Mouse (Mus musculus) limb, embryonic 10.5 days (tissue): Measurements from ENCODE around the gene Csnk1g1. TPM values are rescaled to one million over a fixed set of nuclear protein-coding genes. Genes with fewer than 3 reads are reported as not detected.

ENCODE experiments used
- DNase-seq: peaks from one replicate; pipeline ENCODE4 v3.0.0-alpha.2; 2017; ENCODE audit warnings: low spot score
- H3K27ac ChIP-seq: fragments of 300-500 bp; sonication (generic); 2 replicates; pipeline ENCODE4 v1.5.1; 2016; ENCODE audit warnings: mild to moderate bottlenecking
- H3K27me3 ChIP-seq: fragments of 300-500 bp; sonication (generic); 2 replicates; pipeline ENCODE4 v1.6.1; 2016; ENCODE audit warnings: low read depth, mild to moderate bottlenecking; ENCODE audit not compliant: poor library complexity, severe bottlenecking
- H3K36me3 ChIP-seq: fragments of 300-500 bp; sonication (generic); 2 replicates; pipeline ENCODE4 v1.6.1; 2016; ENCODE audit warnings: mild to moderate bottlenecking, moderate library complexity
- H3K4me1 ChIP-seq: fragments of 300-500 bp; sonication (generic); 2 replicates; pipeline ENCODE4 v1.6.1; 2016
- H3K4me3 ChIP-seq: fragments of 300-500 bp; sonication (generic); 2 replicates; pipeline ENCODE4 v1.5.1; 2016; ENCODE audit warnings: mild to moderate bottlenecking, moderate library complexity
- H3K9me3 ChIP-seq: fragments of 300-500 bp; sonication (generic); replicated peaks from 2 replicates; pipeline ENCODE4 v1.6.1; 2016; ENCODE audit warnings: mild to moderate bottlenecking
- WGBS: fragments of 180-500 bp; shearing (Covaris S2); methylation state at CpG from one replicate; pipeline ENCODE4 v1.1.7; 2016; 5-methylcytosine and 5-hydroxymethylcytosine counted together
- polyA plus RNA-seq: library from polyadenylated mRNA; unstranded; fragments of >200 nt; fragmentation: Nextera tagmentation; extraction: Ambion mirVana; gene quantifications from 2 replicates; pipeline ENCODE4 v1.2.1, GENCODE M21; 2016

The Csnk1g1 gene
- polyA plus RNA-seq, 1 experiment from 2014 or later, result 15.4 TPM

DNA sequence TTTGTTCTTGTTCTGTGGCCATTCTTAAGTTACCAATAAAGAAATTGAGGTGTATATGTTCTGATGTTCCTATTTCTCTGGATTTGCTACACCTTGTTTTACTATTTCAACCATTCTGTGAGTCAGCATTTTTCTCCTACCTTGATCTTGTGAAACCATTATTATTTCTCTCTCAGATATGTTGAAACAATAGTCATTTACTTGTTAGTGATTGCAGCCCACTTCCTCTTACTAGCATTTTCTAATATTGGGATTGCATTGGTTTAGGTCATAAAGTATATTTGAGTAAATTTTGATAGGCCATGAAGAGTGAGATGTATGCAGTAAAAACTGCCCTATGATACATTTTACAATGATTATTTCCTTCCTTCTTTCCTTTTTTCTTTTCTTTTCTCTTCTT lies 19.7 kb downstream of the Csnk1g1 start:
- H3K4me1 ChIP-seq, result no peaks in the 10 kb centered on the region
- DNase-seq, result no peak

DNA sequence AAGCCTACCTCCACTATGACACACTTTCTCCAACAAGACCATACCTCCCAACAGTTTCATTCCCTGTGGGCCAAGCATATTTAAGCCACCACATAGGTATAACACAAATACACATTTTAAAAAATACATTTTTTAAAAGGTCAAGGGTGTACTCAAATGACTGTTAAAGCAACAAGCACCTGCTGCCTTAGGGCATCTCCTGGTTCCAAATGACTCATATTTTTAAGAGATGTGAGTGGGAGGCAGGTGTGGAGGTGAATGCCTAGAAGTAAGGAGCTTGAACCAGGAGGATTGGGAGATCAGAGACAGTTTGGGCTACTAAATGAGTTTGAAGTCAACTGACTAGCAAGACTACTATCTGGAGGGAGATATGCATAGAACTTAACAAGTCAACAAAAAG lies 21.1 kb downstream of the Csnk1g1 start:
- Histone ChIP-seq H3K9me3 (no peaks in the 10 kb centered on the region), H3K27ac (no peak overlapping the region), H3K36me3 (no peaks in the 10 kb centered on the region), H3K27me3 (no peaks in the 10 kb centered on the region), H3K4me3 (no peak overlapping the region), H3K4me1 (no peaks in the 10 kb centered on the region)
- DNase-seq, result no peak

More for the DNA sequence above, 19.7 kb downstream of the Csnk1g1 start:
- H3K27me3 ChIP-seq, result no peaks in the 10 kb centered on the region
- no peaks in the 10 kb centered on the region for H3K36me3 ChIP-seq
- no peak overlapping the region for H3K27ac ChIP-seq
- H3K9me3 ChIP-seq, result no peaks in the 10 kb centered on the region
- no peak overlapping the region for H3K4me3 ChIP-seq

DNA sequence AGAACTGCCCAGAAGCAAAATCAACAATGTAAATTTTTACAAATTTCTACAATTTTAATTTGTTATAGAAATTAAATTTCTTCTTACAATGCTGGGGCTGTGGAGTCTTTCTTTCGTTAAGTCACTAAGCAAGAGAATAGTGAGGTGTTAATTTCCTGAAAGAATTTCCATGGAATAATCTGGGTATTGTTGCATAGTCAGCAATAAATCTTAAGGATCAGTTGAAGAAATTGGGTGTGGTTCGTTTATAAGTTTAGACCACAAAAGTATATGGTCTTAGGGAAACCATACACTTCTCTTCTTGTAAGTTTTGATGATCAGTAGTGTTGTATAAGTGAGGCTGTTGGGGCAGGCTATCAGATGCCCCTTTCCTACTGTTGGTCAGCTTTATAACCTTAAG lies 28.8 kb downstream of the Csnk1g1 start:
- no peaks in the 10 kb centered on the region for H3K9me3 ChIP-seq
- H3K27me3 ChIP-seq, result no peaks in the 10 kb centered on the region
- WGBS, result 89% methylated on average over 2 of the region's 2 CpGs
- no peak for DNase-seq
- no peak overlapping the region for H3K4me3 ChIP-seq
- no peaks in the 10 kb centered on the region for H3K36me3 ChIP-seq
- H3K4me1 ChIP-seq, result no peaks in the 10 kb centered on the region
- H3K27ac ChIP-seq, result no peak overlapping the region

DNA sequence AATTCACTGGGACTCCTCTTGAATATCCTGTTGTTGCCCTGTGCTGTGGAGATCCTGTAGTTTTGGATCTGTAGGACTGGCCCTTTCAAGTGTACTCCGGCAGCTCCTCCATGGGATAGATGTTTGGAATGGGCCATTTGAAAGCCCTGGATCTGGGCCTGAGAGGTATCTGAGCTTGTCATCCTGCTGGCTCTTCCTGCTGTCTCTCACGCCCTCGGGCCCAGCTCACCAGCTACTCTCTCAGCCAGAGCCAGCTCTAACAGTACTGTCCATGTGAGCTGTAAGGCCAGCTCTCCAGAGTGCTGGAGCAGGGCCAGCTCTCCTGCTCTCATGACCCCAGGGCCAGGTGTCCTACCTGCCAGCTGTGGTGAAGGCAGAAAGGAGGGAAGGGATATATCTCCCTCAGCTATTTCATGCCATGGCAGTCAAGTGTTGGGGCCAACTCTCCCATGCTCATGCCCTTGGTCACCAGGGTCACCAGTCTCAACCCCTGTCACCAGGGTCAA lies 42.4 kb downstream of the Csnk1g1 start:
- Histone ChIP-seq H3K9me3 (no peaks in the 10 kb centered on the region), H3K27ac (no peak overlapping the region), H3K4me1 (no peaks in the 10 kb centered on the region), H3K36me3 (peaks cover 22% of the 10 kb centered on the region), H3K27me3 (no peaks in the 10 kb centered on the region), H3K4me3 (no peak overlapping the region)
- 88% methylated on average over 3 of the region's 3 CpGs for WGBS
- DNase-seq, result no peak

DNA sequence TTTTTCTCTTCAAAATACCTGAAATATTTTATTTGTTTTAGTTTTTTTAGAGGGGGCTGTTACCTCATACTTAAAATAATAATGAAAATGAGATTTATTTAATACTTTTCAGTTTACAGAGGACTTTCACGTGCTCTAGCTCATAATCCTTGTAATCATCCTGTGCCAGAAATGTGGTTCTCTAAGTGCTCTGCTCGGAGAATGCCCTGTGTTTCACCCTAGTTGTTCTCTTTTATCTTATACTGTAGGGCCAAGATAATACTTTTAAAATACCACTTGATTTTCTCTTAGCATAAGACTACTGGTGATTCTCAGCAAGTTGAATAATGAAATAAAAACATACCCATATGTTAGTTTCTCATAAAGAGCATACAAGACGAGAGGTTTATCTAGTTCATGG lies 61.3 kb downstream of the Csnk1g1 start:
- Histone ChIP-seq H3K9me3 (no peaks in the 10 kb centered on the region), H3K4me3 (no peak overlapping the region), H3K27me3 (no peaks in the 10 kb centered on the region), H3K4me1 (peaks cover 21% of the 10 kb centered on the region), H3K27ac (no peak overlapping the region), H3K36me3 (no peaks in the 10 kb centered on the region)
- DNase-seq, result no peak
- 84% methylated on average over 3 of the region's 3 CpGs for WGBS

DNA sequence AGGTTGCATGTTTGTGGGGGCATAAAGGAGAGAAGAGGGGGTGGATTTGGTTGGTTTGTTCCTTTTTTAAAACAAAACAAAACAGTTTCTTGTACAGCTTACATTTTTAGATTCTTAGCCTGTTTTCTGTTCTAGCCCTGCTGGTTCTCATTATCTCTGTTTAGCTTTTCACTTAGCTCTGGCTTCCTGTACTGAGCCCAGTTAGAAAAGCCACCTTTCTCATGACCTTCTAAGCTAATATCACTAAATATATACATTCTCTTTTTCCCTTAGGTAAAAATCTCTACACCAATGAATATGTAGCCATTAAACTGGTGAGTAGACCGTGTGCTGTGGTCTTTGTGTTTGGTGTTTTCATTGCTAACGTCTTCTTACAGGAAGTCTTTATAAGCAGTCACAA lies 64.5 kb downstream of the Csnk1g1 start:
- Histone ChIP-seq H3K27ac (peak overlapping the region; percentile 61), H3K36me3 (no peaks in the 10 kb centered on the region), H3K4me1 (peaks cover 23% of the 10 kb centered on the region), H3K4me3 (no peak overlapping the region), H3K9me3 (no peaks in the 10 kb centered on the region), H3K27me3 (no peaks in the 10 kb centered on the region)
- 71% methylated on average over 2 of the region's 2 CpGs for WGBS
- DNase-seq, result no peak

DNA sequence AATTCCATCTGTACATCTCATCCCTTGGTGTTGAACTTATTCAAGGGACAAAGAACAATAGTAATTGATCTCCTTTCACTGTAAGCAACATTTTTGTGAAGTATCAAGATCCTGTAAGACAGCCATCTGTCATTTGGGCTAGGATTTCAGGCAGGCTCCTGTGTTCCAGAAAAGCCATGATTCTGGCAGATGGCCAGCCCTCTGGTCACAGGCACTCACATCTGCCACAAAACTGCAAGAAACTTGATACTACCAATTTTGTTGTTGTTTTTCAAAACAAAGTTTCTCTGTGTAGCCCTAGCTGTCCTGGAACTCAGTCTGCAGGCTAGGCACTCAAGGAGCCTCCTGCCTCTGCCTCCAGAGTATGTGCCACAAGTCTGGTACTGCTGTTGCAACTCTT lies 67.2 kb downstream of the Csnk1g1 start:
- Histone ChIP-seq H3K4me1 (peaks cover 28% of the 10 kb centered on the region), H3K27me3 (no peaks in the 10 kb centered on the region), H3K9me3 (no peaks in the 10 kb centered on the region), H3K36me3 (no peaks in the 10 kb centered on the region), H3K4me3 (no peak overlapping the region), H3K27ac (no peak overlapping the region)
- no peak for DNase-seq

DNA sequence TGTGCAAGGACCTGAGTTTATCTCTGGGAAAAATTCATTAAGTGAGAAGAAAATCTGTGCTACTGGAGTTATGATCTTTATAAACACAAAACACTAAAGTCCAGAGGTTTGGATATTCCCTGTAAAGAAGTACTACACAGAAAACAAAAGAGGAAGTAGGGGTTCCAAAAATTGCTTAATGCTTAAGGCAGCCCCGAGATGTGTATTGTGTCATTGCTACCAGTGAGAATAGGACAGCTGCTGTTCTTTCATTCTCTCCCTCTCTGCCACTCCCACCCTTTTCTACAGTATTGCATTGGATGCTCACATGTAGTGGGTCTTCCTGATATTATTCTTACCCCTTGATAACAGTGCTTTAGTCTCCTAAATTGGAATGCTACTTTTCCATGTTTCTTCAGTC lies 74.1 kb downstream of the Csnk1g1 start:
- Histone ChIP-seq H3K4me3 (no peak overlapping the region), H3K36me3 (no peaks in the 10 kb centered on the region), H3K4me1 (peaks cover 8% of the 10 kb centered on the region; the same call in 1 of the 2 replicates), H3K9me3 (no peaks in the 10 kb centered on the region), H3K27me3 (no peaks in the 10 kb centered on the region), H3K27ac (no peak overlapping the region)
- DNase-seq, result no peak
- 94% methylated on average over 1 of the region's 1 CpGs for WGBS

DNA sequence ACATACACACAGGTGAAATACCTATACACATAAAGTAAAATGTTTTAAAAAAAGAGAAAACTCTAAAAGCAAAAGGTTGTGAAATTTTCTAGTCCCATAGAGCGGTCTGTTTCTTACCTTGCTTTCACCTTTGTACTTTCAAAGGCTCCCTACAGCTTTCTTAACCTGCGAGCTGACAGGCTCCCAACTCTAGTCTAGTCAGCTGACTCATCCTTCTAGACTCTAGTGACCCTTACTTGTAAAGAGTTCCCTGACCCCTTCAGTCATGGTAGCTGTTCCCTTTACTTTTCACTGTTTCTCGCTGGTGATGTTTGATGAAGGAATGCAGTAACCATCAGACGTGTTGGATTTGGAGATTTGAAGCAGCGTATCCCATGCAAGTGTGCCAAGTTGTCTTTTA lies 78.3 kb downstream of the Csnk1g1 start:
- Histone ChIP-seq H3K27ac (no peak overlapping the region), H3K4me1 (no peaks in the 10 kb centered on the region), H3K36me3 (no peaks in the 10 kb centered on the region), H3K9me3 (no peaks in the 10 kb centered on the region), H3K4me3 (no peak overlapping the region), H3K27me3 (no peaks in the 10 kb centered on the region)
- no peak for DNase-seq
- WGBS, result 91% methylated on average over 5 of the region's 5 CpGs

DNA sequence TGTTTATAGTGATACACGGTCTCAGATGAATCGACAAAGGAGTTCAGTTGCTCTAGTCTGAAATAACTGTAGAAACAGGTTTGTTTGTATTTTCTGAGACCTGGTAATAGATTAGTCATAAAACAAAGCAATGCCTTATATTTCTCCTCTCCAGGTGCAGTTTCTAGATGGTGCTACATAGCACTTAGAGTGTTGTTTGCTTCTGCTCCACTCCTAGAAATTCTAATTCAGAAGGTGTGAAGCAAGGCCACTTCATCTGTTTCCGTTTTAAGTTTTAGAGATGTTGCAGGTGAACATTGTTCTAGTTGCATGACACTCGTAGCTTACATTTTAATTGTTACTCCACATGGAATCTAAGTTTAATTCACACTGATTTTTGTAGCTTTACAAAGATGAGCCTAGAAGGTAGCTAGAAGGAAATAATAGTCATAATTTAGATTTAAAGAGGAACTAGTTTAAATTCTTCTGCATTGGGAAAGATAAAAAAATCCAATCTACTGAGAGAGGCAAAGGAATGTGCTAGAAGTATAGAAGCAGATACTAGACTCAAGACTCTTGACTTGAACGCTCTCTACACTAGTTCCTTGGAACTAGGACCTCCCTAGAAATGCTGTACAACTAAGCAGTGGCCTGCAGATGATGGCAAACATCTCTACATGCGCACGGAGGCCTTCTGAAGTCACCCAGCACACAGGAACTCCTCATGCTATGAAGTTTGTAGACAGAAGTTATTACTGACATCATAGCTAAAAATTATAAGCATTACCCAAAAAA lies 87.1 kb downstream of the Csnk1g1 start:
- Histone ChIP-seq H3K36me3 (peaks cover 10% of the 10 kb centered on the region; the same call in 1 of the 2 replicates), H3K4me1 (peaks cover 18% of the 10 kb centered on the region), H3K27ac (no peak overlapping the region), H3K4me3 (no peak overlapping the region), H3K27me3 (no peaks in the 10 kb centered on the region), H3K9me3 (no peaks in the 10 kb centered on the region)
- no peak for DNase-seq
- WGBS, result 96% methylated on average over 7 of the region's 7 CpGs

DNA sequence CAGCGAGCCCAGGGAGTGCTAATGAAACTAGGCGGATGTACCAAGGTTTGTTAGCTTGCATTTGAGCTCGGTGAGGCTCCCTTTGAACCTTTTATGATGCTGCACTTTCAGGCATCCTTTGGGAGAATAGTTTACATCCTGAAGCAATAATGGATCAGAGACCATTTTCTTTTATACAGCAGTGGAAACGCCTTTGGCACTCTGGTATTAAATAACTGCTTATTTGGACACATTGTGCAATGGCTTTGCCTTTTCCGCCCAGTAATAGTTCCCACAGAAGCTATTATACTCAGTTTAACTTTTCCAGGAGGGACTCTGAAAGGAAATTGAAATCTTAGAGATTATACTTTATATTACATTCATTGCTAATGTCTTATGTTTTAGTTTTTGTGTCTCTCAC lies 90.2 kb downstream of the Csnk1g1 start:
- H3K27ac ChIP-seq, result no peak overlapping the region
- peaks cover 33% of the 10 kb centered on the region for H3K36me3 ChIP-seq
- no peak overlapping the region for H3K4me3 ChIP-seq
- no peaks in the 10 kb centered on the region for H3K9me3 ChIP-seq
- H3K27me3 ChIP-seq, result no peaks in the 10 kb centered on the region
- DNase-seq, result no peak
- 55% methylated on average over 5 of the region's 5 CpGs for WGBS
- H3K4me1 ChIP-seq, result peaks cover 18% of the 10 kb centered on the region

DNA sequence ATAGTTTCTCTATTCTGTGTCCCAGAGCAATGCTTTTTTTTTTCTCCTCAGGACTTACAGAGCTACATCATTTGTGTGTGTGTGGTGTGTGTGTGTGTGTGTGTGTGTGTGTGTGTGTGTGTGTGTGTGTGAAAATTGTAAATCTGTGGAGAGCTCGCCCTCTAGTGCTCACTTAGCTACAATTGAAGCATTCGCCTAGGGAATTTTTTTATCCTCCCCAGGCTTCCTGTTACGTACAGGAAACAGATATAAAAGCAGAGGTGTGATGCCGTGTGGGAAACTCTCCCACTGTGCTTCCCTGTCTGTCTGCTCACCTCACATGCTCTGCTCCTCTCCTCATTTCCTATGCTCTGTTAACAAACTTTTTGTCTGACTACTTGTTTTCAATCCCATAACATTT lies 95.7 kb downstream of the Csnk1g1 start:
- Histone ChIP-seq H3K27me3 (no peaks in the 10 kb centered on the region), H3K4me3 (no peak overlapping the region), H3K4me1 (peaks cover 3% of the 10 kb centered on the region), H3K36me3 (peaks cover 41% of the 10 kb centered on the region), H3K27ac (no peak overlapping the region), H3K9me3 (no peaks in the 10 kb centered on the region)
- DNase-seq, result peak; percentile 42
- WGBS, result 59% methylated on average over 4 of the region's 4 CpGs

DNA sequence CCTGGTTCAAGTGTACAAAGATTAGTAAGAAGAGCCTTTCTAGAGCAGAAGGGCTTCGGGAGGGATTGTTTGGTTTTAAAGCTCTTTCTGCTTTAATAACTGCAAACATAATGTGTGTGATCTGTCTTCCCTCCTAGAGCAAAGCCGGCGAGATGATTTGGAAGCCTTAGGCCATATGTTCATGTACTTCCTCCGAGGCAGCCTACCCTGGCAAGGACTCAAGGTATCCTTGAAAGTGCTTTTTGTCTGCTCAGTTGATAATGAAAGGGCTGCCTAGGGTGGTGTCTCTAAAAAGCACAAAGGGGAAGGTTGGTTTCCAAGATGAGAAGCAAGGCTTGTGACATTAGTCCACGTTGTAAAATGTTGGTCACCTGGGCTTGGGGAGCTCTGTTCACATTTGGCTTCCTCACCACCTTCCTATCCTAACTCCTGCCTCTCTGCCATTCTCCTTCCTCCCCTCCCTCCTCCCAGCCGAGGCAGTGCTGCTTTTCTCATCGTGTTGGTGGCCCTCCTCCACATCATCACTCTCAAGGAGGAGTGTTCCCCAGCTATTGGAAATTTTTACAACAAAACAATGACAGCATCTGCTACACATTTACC lies 99.0 kb downstream of the Csnk1g1 start:
- no peaks in the 10 kb centered on the region for H3K27me3 ChIP-seq
- 85% methylated on average over 7 of the region's 7 CpGs for WGBS
- H3K4me1 ChIP-seq, result no peaks in the 10 kb centered on the region
- no peak for DNase-seq
- H3K4me3 ChIP-seq, result no peak overlapping the region
- H3K27ac ChIP-seq, result no peak overlapping the region
- peaks cover 46% of the 10 kb centered on the region for H3K36me3 ChIP-seq
- no peaks in the 10 kb centered on the region for H3K9me3 ChIP-seq
